Mouse (Mus musculus) C2C12 (cell line): ENCODE measurements around the gene Tldc2. TPM values are rescaled to one million over a fixed set of nuclear protein-coding genes. Genes with fewer than 3 reads are reported as not detected.

Source experiments
- H3K27me3 ChIP-seq: one replicate; pipeline ENCODE4 v1.6.1; 2011; ENCODE audit not compliant: control insufficient read depth, insufficient read depth, insufficient read length
- H3K36me3 ChIP-seq: one replicate; pipeline ENCODE4 v1.6.1; 2011; ENCODE audit not compliant: control insufficient read depth, insufficient read depth
- H3K4me3 ChIP-seq: one replicate; pipeline ENCODE4 v1.5.1; 2011; ENCODE audit warnings: mild to moderate bottlenecking, control low read depth; ENCODE audit not compliant: poor library complexity, insufficient read depth, severe bottlenecking
- H3K79me2 ChIP-seq: one replicate; pipeline ENCODE4 v1.6.1; 2011; ENCODE audit not compliant: control insufficient read depth, insufficient read depth
- H3K79me3 ChIP-seq: one replicate; pipeline ENCODE4 v1.6.1; 2011; ENCODE audit warnings: low read depth, control low read depth
- H3ac ChIP-seq: one replicate; pipeline ENCODE3; 2011; ENCODE audit warnings: low read depth; ENCODE audit not compliant: control insufficient read depth, insufficient read length
- CEBPB ChIP-seq: IDR thresholded peaks from one replicate; pipeline ENCODE4 v1.6.1; 2011; ENCODE audit warnings: low read depth, mild to moderate bottlenecking, control low read depth, moderate library complexity
- CTCF ChIP-seq: IDR thresholded peaks from one replicate; pipeline ENCODE4 v1.5.1; 2011; ENCODE audit not compliant: control insufficient read depth, insufficient read depth, insufficient read length
- FOSL1 ChIP-seq: IDR thresholded peaks from one replicate; pipeline ENCODE4 v1.8.0; 2011; ENCODE audit warnings: mild to moderate bottlenecking, low read length; ENCODE audit not compliant: poor library complexity, insufficient read depth, severe bottlenecking
- MAX ChIP-seq: IDR thresholded peaks from one replicate; pipeline ENCODE4 v1.6.1; 2011; ENCODE audit warnings: mild to moderate bottlenecking, control low read depth
- MYOD1 ChIP-seq: IDR thresholded peaks from one replicate; pipeline ENCODE4 v1.6.1; 2011; ENCODE audit warnings: low read depth; ENCODE audit not compliant: control insufficient read depth, insufficient read length
- MYOG ChIP-seq: IDR thresholded peaks from one replicate; pipeline ENCODE4 v1.6.1; 2011; ENCODE audit not compliant: control insufficient read depth, insufficient read length; ENCODE audit errors: extremely low read depth
- USF1 ChIP-seq: IDR thresholded peaks from one replicate; pipeline ENCODE4 v1.6.1; 2011; ENCODE audit warnings: low read depth, mild to moderate bottlenecking, control low read depth, moderate library complexity
- polyA plus RNA-seq: library from polyadenylated mRNA; unstranded; fragments of >200 nt; fragmentation: generic; extraction: Trizol; gene quantifications from one replicate; pipeline ENCODE4 v1.2.1, GENCODE M21; 2012; ENCODE audit warnings: missing spikeins

The Tldc2 gene
- polyA plus RNA-seq, 1 experiment = not detected

DNA sequence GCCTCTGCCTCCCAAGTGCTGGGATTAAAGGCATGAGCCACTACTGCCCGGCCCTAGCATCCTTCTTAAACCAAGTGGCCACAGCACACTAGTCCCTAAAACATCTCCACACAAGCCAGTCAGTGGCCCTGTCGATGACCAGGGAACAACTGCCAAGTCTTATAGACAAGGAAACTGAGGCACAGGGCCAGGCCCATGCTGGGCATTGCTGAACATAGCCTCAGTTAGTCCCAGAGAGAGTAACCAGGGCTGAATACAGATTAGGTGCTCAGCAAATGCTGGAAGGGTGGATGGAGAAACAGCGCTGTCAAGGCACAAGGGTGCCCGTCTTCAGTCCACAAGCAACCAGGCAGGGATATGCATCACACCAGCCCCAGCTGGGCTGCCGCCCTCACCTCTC, 33.7 kb upstream of the Tldc2 start:
- peaks cover 5% of the 10 kb centered on the region for H3K79me3 ChIP-seq
- TF ChIP-seq CEBPB (no peak), MYOD1 (no peak), MAX (no peak), USF1 (no peak), CTCF (no peak)
- H3K36me3 ChIP-seq = peaks cover 44% of the 10 kb centered on the region
- no peak overlapping the region for H3K4me3 ChIP-seq
- no peak overlapping the region for H3ac ChIP-seq
- peaks cover 24% of the 10 kb centered on the region for H3K79me2 ChIP-seq
- H3K27me3 ChIP-seq = no peaks in the 10 kb centered on the region

- Histone ChIP-seq H3K4me3 (no peak overlapping the region), H3K79me2 (peaks cover 24% of the 10 kb centered on the region), H3K27me3 (no peaks in the 10 kb centered on the region), H3ac (no peak overlapping the region), H3K79me3 (peaks cover 5% of the 10 kb centered on the region), H3K36me3 (peaks cover 40% of the 10 kb centered on the region)
- TF ChIP-seq USF1 (no peak), MYOG (no peak), CEBPB (no peak), MYOD1 (no peak), MAX (no peak), CTCF (no peak), FOSL1 (no peak)
Observed at GRCm38 (mm10) chr2:157053787-157054186, 33.1 kb upstream of the Tldc2 start.

GRCm38 (mm10) chr2:157054297-157054696, 32.6 kb upstream of the Tldc2 start:
- TF ChIP-seq CEBPB (no peak), CTCF (no peak), MYOD1 (no peak), MYOG (no peak), FOSL1 (no peak)
- Histone ChIP-seq H3K4me3 (no peak overlapping the region), H3ac (no peak overlapping the region), H3K27me3 (no peaks in the 10 kb centered on the region), H3K79me2 (peaks cover 23% of the 10 kb centered on the region), H3K79me3 (peaks cover 5% of the 10 kb centered on the region), H3K36me3 (peaks cover 41% of the 10 kb centered on the region)

GRCm38 (mm10) chr2:157054816-157055215, 32.0 kb upstream of the Tldc2 start:
- H3K27me3 ChIP-seq = no peaks in the 10 kb centered on the region
- no peak overlapping the region for H3ac ChIP-seq
- H3K36me3 ChIP-seq = peaks cover 43% of the 10 kb centered on the region
- no peak overlapping the region for H3K4me3 ChIP-seq
- no peak for TF ChIP-seq MAX
- TF ChIP-seq USF1 = no peak
- no peak for TF ChIP-seq MYOD1
- TF ChIP-seq CEBPB = no peak
- TF ChIP-seq FOSL1 = no peak
- no peak for TF ChIP-seq MYOG
- TF ChIP-seq CTCF = no peak
- H3K79me3 ChIP-seq = peaks cover 2% of the 10 kb centered on the region
- H3K79me2 ChIP-seq = peaks cover 19% of the 10 kb centered on the region

- H3K27me3 ChIP-seq = no peaks in the 10 kb centered on the region
- TF ChIP-seq MAX (no peak), CTCF (no peak), MYOG (no peak), USF1 (no peak), CEBPB (no peak), MYOD1 (no peak), FOSL1 (no peak)
- H3ac ChIP-seq = no peak overlapping the region
- H3K79me3 ChIP-seq = peaks cover 5% of the 10 kb centered on the region
- peaks cover 41% of the 10 kb centered on the region for H3K36me3 ChIP-seq
- H3K4me3 ChIP-seq = no peak overlapping the region
- H3K79me2 ChIP-seq = peaks cover 26% of the 10 kb centered on the region
Observed at GRCm38 (mm10) chr2:157055721-157056120, 31.1 kb upstream of the Tldc2 start.

GRCm38 (mm10) chr2:157057186-157057585, 29.7 kb upstream of the Tldc2 start:
- Histone ChIP-seq H3K4me3 (no peak overlapping the region), H3K79me2 (peaks cover 40% of the 10 kb centered on the region), H3K79me3 (peaks cover 11% of the 10 kb centered on the region), H3ac (no peak overlapping the region), H3K36me3 (peaks cover 37% of the 10 kb centered on the region), H3K27me3 (no peaks in the 10 kb centered on the region)
- no peak for TF ChIP-seq MYOG
- no peak for TF ChIP-seq CTCF
- TF ChIP-seq MYOD1 = no peak
- TF ChIP-seq CEBPB = no peak
- TF ChIP-seq USF1 = no peak
- no peak for TF ChIP-seq MAX
- no peak for TF ChIP-seq FOSL1
